Mouse (Mus musculus) G1E (cell line): ENCODE data around the gene Rprd1b.

Experiments used
- CTCF ChIP-seq: IDR thresholded peaks from 2 replicates; pipeline ENCODE4 v1.5.1; 2012; ENCODE audit warnings: low read depth, low read length, inconsistent platforms, mixed read lengths
- GATA1 ChIP-seq: IDR thresholded peaks from 2 replicates; pipeline ENCODE4 v1.6.1; 2012; ENCODE audit warnings: borderline replicate concordance, low read length, inconsistent platforms, mixed read lengths
- POLR2AphosphoS5 ChIP-seq: IDR thresholded peaks from 2 replicates; pipeline ENCODE4 v1.6.1; 2012; ENCODE audit warnings: low read depth, low read length, inconsistent platforms; ENCODE audit not compliant: insufficient replicate concordance
- TAL1 ChIP-seq: conservative IDR thresholded peaks from 2 replicates; pipeline ENCODE4 v1.6.1; 2012; ENCODE audit warnings: low read depth, low read length, inconsistent platforms, mixed read lengths

- TF ChIP-seq CTCF (no peak), GATA1 (no peak), POLR2AphosphoS5 (no peak), TAL1 (no peak)
Observed at GRCm38 (mm10) chr2:158066456-158066855, 38.2 kb downstream of the Rprd1b start.
